Mouse (Mus musculus): ENCODE data around the gene Cd248.

GRCm38 (mm10) chr19:5097521-5098362 is 29.9 kb downstream of the Cd248 start:
- no peak for TF ChIP-seq CTCF (IDR thresholded peaks at IDR 0.05; ENCODE audit: borderline replicate concordance, insufficient read depth, low read depth, low read length)
- TF ChIP-seq POLR2A (IDR thresholded peaks at IDR 0.05; ENCODE audit: borderline replicate concordance, insufficient read depth, low read length): no peak

Measured in cerebellum, adult 2 months (tissue).